ENCODE assay signal across 20 mouse cellular contexts in genomic region chr14:55733889-55734288, GRCm38 (mm10). TPM values are rescaled to one million over a fixed set of nuclear protein-coding genes. Genes with fewer than 3 reads are reported as not detected.
"Had no signal": no experiment of that assay in that cellular context is flagged by ENCODE, and none has a peak within 500 bp of the region (broad histone marks: within the 10 kb centered on the region; RNA-seq: fewer than 3 reads in every experiment).

No protein-coding gene starts in this region.

- H3K9me3 ChIP-seq: kidney, embryonic 15.5 days; limb, embryonic 12.5 days; limb, embryonic 15.5 days; megakaryocyte, embryonic 14.5 days had no signal

- H3K9ac ChIP-seq: kidney, embryonic 15.5 days; limb, embryonic 12.5 days; limb, embryonic 15.5 days; liver, embryonic 14.5 days; liver, postnatal 0 days; lung, embryonic 14.5 days had no signal

- DNase-seq: kidney, adult 8-10 months; kidney, postnatal 10 days; kidney, postnatal 36 days; left cerebral cortex, postnatal 4 days; liver, postnatal 0 days; lung, embryonic 14.5 days; midbrain, embryonic 14.5 days; thymus, adult 2 months; thymus, postnatal 14 days; thymus, postnatal 4 days had no signal

- H3K4me2 ChIP-seq: kidney, embryonic 15.5 days; limb, embryonic 12.5 days; limb, embryonic 15.5 days; liver, embryonic 11.5 days; lung, embryonic 14.5 days; midbrain, embryonic 11.5 days had no signal

- ATAC-seq: liver, postnatal 0 days; lung, postnatal 0 days had no signal

- H3K4me3 ChIP-seq: kidney, embryonic 15.5 days; limb, embryonic 12.5 days; limb, embryonic 15.5 days; megakaryocyte, embryonic 14.5 days had no signal

- H3K27me3 ChIP-seq: kidney, embryonic 15.5 days; limb, embryonic 12.5 days; limb, embryonic 15.5 days had no signal

- H3K4me1 ChIP-seq: limb, embryonic 12.5 days; limb, embryonic 15.5 days had no signal

- H3K27ac ChIP-seq: kidney, embryonic 15.5 days; limb, embryonic 12.5 days; limb, embryonic 15.5 days; liver, embryonic 14.5 days; macrophage had no signal

RNA-seq across cellular contexts. Expression of gene Cideb, which starts 24.4 kb away (rescaled TPM):
- polyA plus RNA-seq: limb, embryonic 12.5 days; neural tube, embryonic 14.5 days had no signal
